Mouse (Mus musculus) neutrophil, adult 5-6 weeks (primary cell): Measurements from ENCODE around the gene Irf9. TPM values are rescaled to one million over a fixed set of nuclear protein-coding genes. Genes with fewer than 3 reads are reported as not detected.

Source experiments
- ATAC-seq: fragments of 151-379, 151-347 bp; 2 replicates; pipeline ENCODE4 v1.8.0; 2017; ENCODE audit warnings: mild to moderate bottlenecking, moderate TSS enrichment; ENCODE audit not compliant: insufficient number of reproducible peaks, poor library complexity, low FRiP score, severe bottlenecking; ENCODE audit errors: extremely low read depth
- total RNA-seq: library from RNA; stranded (forward); fragments of 200-1000 nt; gene quantifications from 2 replicates; pipeline ENCODE4 v1.2.3, GENCODE M21; 2017

Irf9 gene
- total RNA-seq, 1 experiment from 2014 or later = 163 TPM

GRCm38 (mm10) chr14:55644261-55644888, 41.0 kb downstream of the Irf9 start:
- no peak for ATAC-seq

- ATAC-seq = no peak
Observed at GRCm38 (mm10) chr14:55649884-55650283, 46.5 kb downstream of the Irf9 start, which contains the start of gene Tssk4. Tssk4 (plus strand) TSS chr14:55650184.

- ATAC-seq = no peak
Observed at GRCm38 (mm10) chr14:55651528-55651927, 48.2 kb downstream of the Irf9 start.

GRCm38 (mm10) chr14:55656935-55657334, 53.6 kb downstream of the Irf9 start:
- no peak for ATAC-seq

GRCm38 (mm10) chr14:55658011-55658410, 54.6 kb downstream of the Irf9 start:
- no peak for ATAC-seq

Other genes with a start within 250 kb of the Irf9 start
- gene Dhrs4, start 124.8 kb upstream of the Irf9 start, total RNA-seq = 22.9 and 24.1 TPM in 2 replicates
- gene Carmil3, start 112.9 kb upstream of the Irf9 start, total RNA-seq = 0.74 TPM in 1 of 2 replicates, not detected in the other
- not detected in 2 replicates for gene Cpne6, start 93.1 kb upstream of the Irf9 start, total RNA-seq
- gene Nrl, start 78.6 kb upstream of the Irf9 start, total RNA-seq = 0.12 TPM in 1 of 2 replicates, not detected in the other
- 38.6 and 38.8 TPM in 2 replicates for gene Pck2, start 63.3 kb upstream of the Irf9 start, total RNA-seq
- gene Dcaf11, start 43.6 kb upstream of the Irf9 start, total RNA-seq = 82.2 and 98.6 TPM in 2 replicates
- 6.9 and 9.1 TPM in 2 replicates for gene A730061H03Rik, start 43.2 kb upstream of the Irf9 start, total RNA-seq
- gene Fitm1, start 28.0 kb upstream of the Irf9 start, total RNA-seq = not detected in 2 replicates
- gene Psme1, start 25.4 kb upstream of the Irf9 start, total RNA-seq = 254 and 295 TPM in 2 replicates
- 5.0 TPM in 2 replicates for gene Emc9, start 18.3 kb upstream of the Irf9 start, total RNA-seq
- 164 and 175 TPM in 2 replicates for gene Psme2, start 12.5 kb upstream of the Irf9 start, total RNA-seq
- 73.4 and 82.3 TPM in 2 replicates for gene Rnf31, start 11.9 kb upstream of the Irf9 start, total RNA-seq
- not detected in 2 replicates for gene Rec8, start 14.5 kb downstream of the Irf9 start, total RNA-seq
- gene Ipo4, start 32.4 kb downstream of the Irf9 start, total RNA-seq = 4.2 and 11.3 TPM in 2 replicates
- 2.1 and 2.8 TPM in 2 replicates for gene Gm49378, start 34.3 kb downstream of the Irf9 start, total RNA-seq
- 40.7 and 42.5 TPM in 2 replicates for gene Tm9sf1, start 40.2 kb downstream of the Irf9 start, total RNA-seq
- gene Tssk4, start 46.6 kb downstream of the Irf9 start, total RNA-seq = 0.98 and 2.1 TPM in 2 replicates
- 40.6 and 42.1 TPM in 2 replicates for gene Mdp1, start 56.9 kb downstream of the Irf9 start, total RNA-seq
- 27.5 and 44.8 TPM in 2 replicates for gene Gmpr2, start 68.4 kb downstream of the Irf9 start, total RNA-seq
- gene Nedd8, start 68.6 kb downstream of the Irf9 start, total RNA-seq = 158 and 211 TPM in 2 replicates
- gene Tinf2, start 78.2 kb downstream of the Irf9 start, total RNA-seq = 64.8 and 68.2 TPM in 2 replicates
- gene Tgm1, start 110.4 kb downstream of the Irf9 start, total RNA-seq = 6.9 and 9.5 TPM in 2 replicates
- gene Rabggta, start 118.7 kb downstream of the Irf9 start, total RNA-seq = 27.2 and 36.8 TPM in 2 replicates
- 20.4 and 28.0 TPM in 2 replicates for gene Dhrs1, start 142.1 kb downstream of the Irf9 start, total RNA-seq
- gene Nop9, start 142.1 kb downstream of the Irf9 start, total RNA-seq = 12.1 and 15.8 TPM in 2 replicates
- 0.49 TPM in 1 of 2 replicates, not detected in the other for gene Cideb, start 154.9 kb downstream of the Irf9 start, total RNA-seq
- gene Ltb4r2, start 157.9 kb downstream of the Irf9 start, total RNA-seq = 0.25 and 0.81 TPM in 2 replicates
- gene Ltb4r1, start 162.4 kb downstream of the Irf9 start, total RNA-seq = 12.9 and 14.6 TPM in 2 replicates
- gene Adcy4, start 180.5 kb downstream of the Irf9 start, total RNA-seq = 0.49 TPM in 1 of 2 replicates, not detected in the other
- 17.3 and 30.9 TPM in 2 replicates for gene Ripk3, start 185.3 kb downstream of the Irf9 start, total RNA-seq
- not detected in 2 replicates for gene Nfatc4, start 219.6 kb downstream of the Irf9 start, total RNA-seq